Mouse (Mus musculus) forebrain, embryonic 16.5 days (tissue): ENCODE results near the gene Eif3l. TPM values are rescaled to one million over a fixed set of nuclear protein-coding genes. Genes with fewer than 3 reads are reported as not detected.
A peak's percentile ranks its signal among the peaks of the same experiment; 100 is the strongest.

Experiments
- ATAC-seq: fragments of 200-750 bp; cut with Nextera tagmentation; 2 replicates; pipeline ENCODE4 v1.8.0; 2017; ENCODE audit warnings: mild to moderate bottlenecking, moderate library complexity
- H3K27ac ChIP-seq: fragments of 300-500 bp; sonication (generic); 2 replicates; pipeline ENCODE4 v1.5.1; 2014; ENCODE audit warnings: low read length, control low read depth
- H3K27me3 ChIP-seq: fragments of 300-500 bp; sonication (generic); replicated peaks from 2 replicates; pipeline ENCODE4 v1.6.1; 2014; ENCODE audit warnings: low read length; ENCODE audit not compliant: control insufficient read depth, insufficient read depth
- H3K36me3 ChIP-seq: fragments of 300-500 bp; sonication (generic); 2 replicates; pipeline ENCODE4 v1.6.1; 2014; ENCODE audit not compliant: control insufficient read depth, insufficient read depth
- H3K4me1 ChIP-seq: fragments of 300-500 bp; sonication (generic); replicated peaks from 2 replicates; pipeline ENCODE4 v1.6.1; 2014; ENCODE audit warnings: low read length; ENCODE audit not compliant: control insufficient read depth, insufficient read depth
- H3K4me2 ChIP-seq: fragments of 300-500 bp; sonication (generic); 2 replicates; pipeline ENCODE4 v1.6.1; 2014; ENCODE audit warnings: mild to moderate bottlenecking, low read length, control low read depth
- H3K4me3 ChIP-seq: fragments of 300-500 bp; sonication (generic); replicated peaks from 2 replicates; pipeline ENCODE4 v1.5.1; 2014; ENCODE audit warnings: mild to moderate bottlenecking, low read length, control low read depth
- H3K9ac ChIP-seq: fragments of 300-500 bp; sonication (generic); replicated peaks from 2 replicates; pipeline ENCODE4 v1.6.1; 2014; ENCODE audit warnings: low read depth, low read length, control low read depth
- H3K9me3 ChIP-seq: fragments of 300-500 bp; sonication (generic); 2 replicates; pipeline ENCODE4 v1.6.1; 2016; ENCODE audit warnings: low read length; ENCODE audit not compliant: control insufficient read depth
- WGBS: fragments of 180-500 bp; shearing (Covaris S2); extraction: QIAGEN DNeasy Blood & Tissue Kit; methylation state at CpG from one replicate; pipeline ENCODE4 v1.1.7; 2014; 5-methylcytosine and 5-hydroxymethylcytosine counted together
- polyA plus RNA-seq: library from polyadenylated mRNA; unstranded; fragments of >200 nt; fragmentation: Nextera tagmentation; extraction: Ambion mirVana; gene quantifications from 2 replicates; pipeline ENCODE4 v1.2.1, GENCODE M21; 2015

The Eif3l gene
- polyA plus RNA-seq, 1 experiment from 2014 or later, result 188 TPM

DNA sequence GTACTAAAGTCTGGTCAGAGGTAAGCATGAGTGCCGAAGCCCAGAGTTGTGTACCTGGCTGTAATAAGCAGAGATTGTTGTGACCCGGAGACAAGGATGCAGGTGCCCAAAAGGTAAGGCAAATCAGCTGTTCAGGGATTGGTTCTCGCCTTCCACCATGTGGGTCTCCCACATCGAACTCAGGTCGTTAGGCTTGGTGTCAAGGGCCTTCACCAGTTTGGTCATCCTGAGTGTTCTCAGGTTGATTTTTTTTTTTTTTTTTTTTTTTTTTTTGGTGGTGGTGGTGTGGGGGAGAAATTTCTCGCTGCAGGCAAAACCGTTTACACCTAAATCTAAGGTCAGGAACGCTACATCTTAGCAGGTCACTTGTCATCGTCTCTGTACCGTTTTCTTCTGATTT, 533 bp upstream of the Eif3l start:
- Histone ChIP-seq H3K4me2 (peak overlapping the region; percentile 75), H3K9ac (peak overlapping the region; percentile 42), H3K27me3 (no peaks in the 10 kb centered on the region), H3K4me3 (peak overlapping the region; percentile 89), H3K27ac (peak overlapping the region; percentile 70), H3K9me3 (no peaks in the 10 kb centered on the region), H3K36me3 (peaks cover 23% of the 10 kb centered on the region), H3K4me1 (peaks cover 17% of the 10 kb centered on the region)
- no peak for ATAC-seq
- 39% methylated on average over 10 of the region's 10 CpGs for WGBS

DNA sequence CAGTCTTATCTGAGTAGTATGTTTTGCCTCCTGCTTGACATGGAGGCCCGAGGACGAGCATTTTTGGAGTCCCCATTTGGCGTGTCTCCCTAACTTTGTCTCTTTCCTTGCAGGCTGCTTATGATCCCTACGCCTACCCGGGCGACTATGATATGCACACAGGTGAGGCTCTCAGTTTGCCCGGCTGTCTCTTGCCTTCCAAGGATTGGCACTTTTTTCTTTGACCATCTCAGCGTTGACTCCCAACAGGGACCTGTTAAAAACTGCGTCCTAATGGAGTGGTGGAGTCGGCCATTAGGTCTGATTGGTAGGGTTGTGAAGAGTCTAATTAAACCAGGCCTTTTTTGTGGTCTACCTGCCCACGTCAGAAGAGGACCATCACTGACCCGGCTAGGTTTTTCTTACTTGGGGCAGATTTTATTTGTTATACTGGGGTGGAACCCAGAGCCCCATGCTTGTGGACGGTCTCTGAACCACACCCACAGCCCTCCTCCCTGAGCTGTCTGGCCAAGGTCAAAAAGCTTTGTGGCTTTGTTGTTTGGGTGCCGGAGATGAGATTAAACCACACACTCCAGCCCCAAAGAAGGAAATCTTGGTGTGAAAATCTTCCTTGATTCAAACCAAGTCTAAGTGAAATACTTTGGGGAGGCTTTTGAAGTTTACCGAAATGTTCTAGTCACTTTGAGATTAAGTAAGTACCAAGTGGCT, 833 bp downstream of the Eif3l start:
- peaks cover 29% of the 10 kb centered on the region for H3K36me3 ChIP-seq
- WGBS, result 40% methylated on average over 15 of the region's 15 CpGs

GRCm38 (mm10) chr15:79079567-79079966, 4.6 kb downstream of the Eif3l start:
- H3K36me3 ChIP-seq, result peaks cover 53% of the 10 kb centered on the region
- H3K9ac ChIP-seq, result no peak overlapping the region
- no peak overlapping the region for H3K4me3 ChIP-seq
- ATAC-seq, result no peak
- no peak overlapping the region for H3K4me2 ChIP-seq
- no peak overlapping the region for H3K27ac ChIP-seq
- H3K27me3 ChIP-seq, result no peaks in the 10 kb centered on the region
- 97% methylated on average over 7 of the region's 7 CpGs for WGBS
- peaks cover 13% of the 10 kb centered on the region for H3K4me1 ChIP-seq
- no peaks in the 10 kb centered on the region for H3K9me3 ChIP-seq

More for the DNA sequence above, 833 bp downstream of the Eif3l start:
- no peak; the same call in 1 of the 2 replicates for ATAC-seq
- no peak overlapping the region for H3K27ac ChIP-seq
- H3K4me2 ChIP-seq, result peak overlapping the region; percentile 75
- peak overlapping the region; percentile 84 for H3K9ac ChIP-seq
- H3K4me3 ChIP-seq, result peak overlapping the region; percentile 89
- H3K27me3 ChIP-seq, result no peaks in the 10 kb centered on the region
- H3K9me3 ChIP-seq, result no peaks in the 10 kb centered on the region
- peaks cover 17% of the 10 kb centered on the region for H3K4me1 ChIP-seq

DNA sequence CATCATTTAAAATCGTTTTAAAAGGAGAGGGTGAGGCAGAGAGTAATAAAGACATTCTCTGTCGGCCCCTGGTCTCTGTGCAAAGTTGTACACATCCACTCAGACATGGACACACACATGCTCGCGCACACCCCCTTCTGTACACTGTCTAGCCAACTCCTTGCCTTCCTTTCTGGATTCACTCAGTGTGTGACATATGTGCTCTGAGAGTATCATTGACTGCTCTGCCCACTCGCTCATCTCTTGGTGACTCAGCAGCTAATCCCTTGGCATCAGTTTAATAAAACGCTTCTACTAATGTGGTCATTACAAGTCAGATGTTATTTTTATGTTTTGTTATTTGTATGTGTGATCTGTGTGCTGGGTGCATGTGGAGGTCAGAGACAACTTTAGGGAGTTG, 17.3 kb downstream of the Eif3l start:
- ATAC-seq, result no peak
- Histone ChIP-seq H3K27ac (no peak overlapping the region), H3K4me2 (no peak overlapping the region), H3K27me3 (no peaks in the 10 kb centered on the region), H3K9me3 (no peaks in the 10 kb centered on the region), H3K4me1 (no peaks in the 10 kb centered on the region), H3K36me3 (peaks cover 35% of the 10 kb centered on the region), H3K9ac (no peak overlapping the region), H3K4me3 (no peak overlapping the region)
- 90% methylated on average over 6 of the region's 6 CpGs for WGBS

- no peaks in the 10 kb centered on the region for H3K4me1 ChIP-seq
- no peaks in the 10 kb centered on the region for H3K9me3 ChIP-seq
- H3K36me3 ChIP-seq, result peaks cover 33% of the 10 kb centered on the region
- H3K27ac ChIP-seq, result no peak overlapping the region
- no peaks in the 10 kb centered on the region for H3K27me3 ChIP-seq
- WGBS, result 73% methylated on average over 7 of the region's 7 CpGs
- no peak overlapping the region for H3K4me2 ChIP-seq
- ATAC-seq, result no peak
- no peak overlapping the region for H3K4me3 ChIP-seq
- no peak overlapping the region for H3K9ac ChIP-seq
These were observed 18.3 kb downstream of the Eif3l start for GRCm38 (mm10) chr15:79093083-79093839.

- no peaks in the 10 kb centered on the region for H3K4me1 ChIP-seq
- ATAC-seq, result no peak
These were observed 20.5 kb downstream of the Eif3l start for GRCm38 (mm10) chr15:79095483-79095882.

GRCm38 (mm10) chr15:79096556-79096955, 21.6 kb downstream of the Eif3l start:
- no peak for ATAC-seq
- no peak overlapping the region for H3K4me2 ChIP-seq
- H3K27ac ChIP-seq, result no peak overlapping the region
- WGBS, result 84% methylated on average over 3 of the region's 3 CpGs
- H3K27me3 ChIP-seq, result no peaks in the 10 kb centered on the region
- peaks cover 16% of the 10 kb centered on the region for H3K36me3 ChIP-seq
- H3K4me3 ChIP-seq, result no peak overlapping the region
- no peaks in the 10 kb centered on the region for H3K4me1 ChIP-seq
- H3K9ac ChIP-seq, result no peak overlapping the region
- no peaks in the 10 kb centered on the region for H3K9me3 ChIP-seq

More at GRCm38 (mm10) chr15:79095483-79095882, 20.5 kb downstream of the Eif3l start:
- Histone ChIP-seq H3K9ac (no peak overlapping the region), H3K4me3 (no peak overlapping the region), H3K9me3 (no peaks in the 10 kb centered on the region), H3K4me2 (no peak overlapping the region), H3K36me3 (peaks cover 22% of the 10 kb centered on the region), H3K27ac (no peak overlapping the region), H3K27me3 (no peaks in the 10 kb centered on the region)
- 86% methylated on average over 5 of the region's 5 CpGs for WGBS

DNA sequence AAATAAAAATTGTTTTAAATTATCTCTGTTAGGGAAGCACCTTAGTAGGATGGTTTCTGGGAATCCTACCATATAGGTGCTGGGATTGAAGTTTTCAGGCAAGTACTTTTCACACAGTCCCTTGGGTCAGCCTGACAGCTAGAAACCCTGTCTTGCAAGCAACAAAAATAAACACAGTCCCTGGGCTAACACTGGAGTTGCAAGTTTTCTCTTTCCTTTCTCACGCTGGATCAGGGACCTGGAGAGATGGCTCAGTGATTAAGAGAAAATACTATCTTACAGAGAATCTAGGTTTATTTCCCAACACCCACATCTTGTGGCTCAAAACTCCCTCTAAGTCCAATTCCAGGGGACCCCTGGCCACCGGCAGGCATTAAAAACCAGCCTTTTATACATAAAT, 22.2 kb downstream of the Eif3l start:
- Histone ChIP-seq H3K27ac (no peak overlapping the region), H3K9me3 (no peaks in the 10 kb centered on the region), H3K36me3 (peaks cover 14% of the 10 kb centered on the region), H3K4me3 (no peak overlapping the region), H3K9ac (no peak overlapping the region), H3K4me2 (no peak overlapping the region), H3K27me3 (no peaks in the 10 kb centered on the region), H3K4me1 (no peaks in the 10 kb centered on the region)
- 51% methylated on average over 2 of the region's 2 CpGs for WGBS
- no peak for ATAC-seq

DNA sequence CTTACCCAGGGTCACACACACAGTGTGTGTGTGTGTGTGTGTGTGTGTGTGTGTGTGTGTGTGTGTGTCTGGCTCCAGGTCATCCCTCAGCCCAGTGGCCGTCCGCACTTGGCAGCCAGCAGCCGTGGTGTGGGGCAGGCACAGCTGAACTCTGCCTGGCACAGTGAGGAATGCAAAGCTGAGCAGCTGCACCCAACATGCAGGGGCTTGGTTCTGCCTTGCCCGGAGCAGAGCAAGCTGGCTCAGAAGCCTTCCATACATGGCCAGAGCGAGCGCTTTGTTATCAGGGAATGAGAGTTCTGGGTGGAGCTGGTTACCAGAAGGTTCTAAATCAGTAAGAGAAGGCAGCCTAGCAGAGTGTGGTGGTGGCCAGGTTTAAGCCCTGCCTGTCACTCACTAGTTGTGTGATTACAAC, 22.6 kb downstream of the Eif3l start:
- Histone ChIP-seq H3K4me3 (no peak overlapping the region), H3K9ac (no peak overlapping the region), H3K9me3 (no peaks in the 10 kb centered on the region), H3K27ac (no peak overlapping the region), H3K36me3 (peaks cover 12% of the 10 kb centered on the region), H3K4me2 (no peak overlapping the region), H3K4me1 (no peaks in the 10 kb centered on the region), H3K27me3 (no peaks in the 10 kb centered on the region)
- no peak for ATAC-seq
- WGBS, result 62% methylated on average over 6 of the region's 6 CpGs
